8 mouse cellular contexts compared by ENCODE assay signal in genomic region chr3:105275241-105275640, GRCm38 (mm10).
A peak's percentile ranks its signal among the peaks of the same experiment; 100 is the strongest.
DNase-seq lines count a peak whose midpoint lies in the region; ATAC-seq and TF ChIP-seq lines count a peak whose summit lies in the region.

No protein-coding gene starts in this region.

- H3K4me3 ChIP-seq in kidney, embryonic 14.5 days (ENCODE audit: low read length), result no peak overlapping the region
- no peak overlapping the region for H3K4me3 ChIP-seq in liver, postnatal 0 days (ENCODE audit: low read depth, low read length)

- WGBS in kidney, embryonic 14.5 days, result 32% methylated on average over 4 of the region's 4 CpGs
- whole genome bisulfite sequencing in liver, postnatal 0 days (ENCODE audit: insufficient replicate concordance), result 27% methylated on average over 4 of the region's 4 CpGs

- no peaks in the 10 kb centered on the region for H3K4me1 ChIP-seq in kidney, embryonic 14.5 days (ENCODE audit: control insufficient read depth, insufficient read depth, low read length)
- H3K4me1 ChIP-seq in liver, postnatal 0 days (ENCODE audit: insufficient read depth), result no peaks in the 10 kb centered on the region

- peak; percentile 34 for DNase-seq in kidney, adult 18-20 months
- DNase-seq in Muller cell, postnatal 12 days (ENCODE audit: inconsistent ontology term), result peak; percentile 65
- peak; percentile 87 for DNase-seq in embryo, embryonic 10.5 days (ENCODE audit: low spot score)
- peak; percentile 60 for DNase-seq in liver, postnatal 0 days
- DNase-seq in thymus, postnatal 0 days (ENCODE audit: low spot score), result peak; percentile 31
- no peak for DNase-seq in left cerebral cortex, adult 8-10 months (ENCODE audit: low spot score in 2 of 2)

- no peaks in the 10 kb centered on the region for H3K9me3 ChIP-seq in kidney, embryonic 14.5 days (ENCODE audit: control insufficient read depth, low read length)
- H3K9me3 ChIP-seq in liver, postnatal 0 days (ENCODE audit: low read length), result no peaks in the 10 kb centered on the region

- TF ChIP-seq CTCF in liver, postnatal 0 days (IDR thresholded peaks at IDR 0.05; ENCODE audit: low read depth), result no peak

- H3K4me2 ChIP-seq in kidney, embryonic 14.5 days (replicated peaks; ENCODE audit: low read depth, low read length), result no peak overlapping the region
- H3K4me2 ChIP-seq in liver, postnatal 0 days (ENCODE audit: low read depth, low read length), result no peak overlapping the region

- H3K36me3 ChIP-seq in kidney, embryonic 14.5 days (ENCODE audit: control insufficient read depth, insufficient read depth, low read length), result no peaks in the 10 kb centered on the region
- H3K36me3 ChIP-seq in liver, postnatal 0 days (replicated peaks; ENCODE audit: insufficient read depth, low read length), result no peaks in the 10 kb centered on the region

- no peak overlapping the region for H3K9ac ChIP-seq in kidney, embryonic 14.5 days (ENCODE audit: low read depth, low read length)
- no peak overlapping the region for H3K9ac ChIP-seq in liver, postnatal 0 days (replicated peaks)

- no peak overlapping the region for H3K27ac ChIP-seq in kidney, embryonic 14.5 days (ENCODE audit: low read depth, low read length)
- H3K27ac ChIP-seq in liver, postnatal 0 days (ENCODE audit: low read depth), result no peak overlapping the region

- no peak for ATAC-seq in kidney, embryonic 14.5 days (ENCODE audit: low FRiP score, low TSS enrichment)
- no peak for ATAC-seq in liver, postnatal 0 days
- ATAC-seq in monocyte, adult 5-6 weeks (replicated peaks; ENCODE audit: insufficient number of reproducible peaks, low FRiP score, low TSS enrichment, poor library complexity, severe bottlenecking), result no peak

- no peaks in the 10 kb centered on the region; the same call in 1 of the 2 replicates for H3K27me3 ChIP-seq in kidney, embryonic 14.5 days (ENCODE audit: control insufficient read depth, insufficient read depth, low read length)
- H3K27me3 ChIP-seq in liver, postnatal 0 days (ENCODE audit: insufficient read depth, low read length), result no peaks in the 10 kb centered on the region

- no peak for TF ChIP-seq EP300 in liver, postnatal 0 days (IDR thresholded peaks at IDR 0.05; ENCODE audit: low read depth)

Comparison
In these comparisons a context has a peak if more than half of its experiments do, and no peak if none do; other contexts are left out.
1. DNase-seq: peak in kidney, adult 18-20 months (single experiment), Muller cell, postnatal 12 days (single experiment), embryo, embryonic 10.5 days (single experiment), liver, postnatal 0 days (single experiment) and thymus, postnatal 0 days (single experiment); none in left cerebral cortex, adult 8-10 months (0 of 2).